In genomic region chr13:23684295-23684945, GRCm38 (mm10) we compare ENCODE assay signal across 1 mouse cellular context.
TF ChIP-seq lines count a peak whose summit lies in the region.

No protein-coding gene starts in this region.

TF ChIP-seq in MEL, 35 proteins besides CTCF, POLR2A, EP300 and RAD21 (continued from another document):
- TF ChIP-seq UBTF (IDR thresholded peaks at IDR 0.05; ENCODE audit: borderline replicate concordance, insufficient read depth, low read depth, low read length): peak; percentile 96; the same call in 1 of the 2 replicates
TF ChIP-seq in MEL: peak in this region for 3; not testable (repeated sequence) for 32.
